Mouse (Mus musculus): Measurements from ENCODE around the gene Nlgn3. TPM values are rescaled to one million over a fixed set of nuclear protein-coding genes. Genes with fewer than 3 reads are reported as not detected.

The Nlgn3 gene
- polyA plus RNA-seq, 1 experiment from 2014 or later = 0.25 TPM

- H3K9ac ChIP-seq (replicated peaks; ENCODE audit: low read depth) = no peak overlapping the region
- no peak overlapping the region for H3K4me3 ChIP-seq (ENCODE audit: low read depth, low read length)
- H3K27ac ChIP-seq (ENCODE audit: low read length) = no peak overlapping the region
- no peaks in the 10 kb centered on the region for H3K9me3 ChIP-seq (ENCODE audit: low read length)
- H3K4me2 ChIP-seq (replicated peaks; ENCODE audit: low read depth, low read length) = no peak overlapping the region
- DNase-seq (ENCODE audit: low spot score) (no peak), ATAC-seq (no peak)
- H3K4me1 ChIP-seq (ENCODE audit: insufficient read depth, low read depth, low read length) = no peaks in the 10 kb centered on the region
- no peak for TF ChIP-seq EP300 (IDR thresholded peaks at IDR 0.05)
- no peak for TF ChIP-seq CTCF (IDR thresholded peaks at IDR 0.05)
- 91% methylated on average over 6 of the region's 6 CpGs for WGBS
- no peaks in the 10 kb centered on the region for H3K27me3 ChIP-seq (replicated peaks; ENCODE audit: insufficient read depth, low read length)
- no peaks in the 10 kb centered on the region for H3K36me3 ChIP-seq (ENCODE audit: insufficient read depth, low read length)
These were observed 32.3 kb upstream of the Nlgn3 start for GRCm38 (mm10) chrX:101266631-101267030.

GRCm38 (mm10) chrX:101268025-101268754, 30.8 kb upstream of the Nlgn3 start, which contains the start of gene Il2rg:
Gene Il2rg, minus strand, starts transcription at chrX:101268255.
- H3K9ac ChIP-seq (replicated peaks; ENCODE audit: low read depth) = no peak within 1 kb of the TSS
- TF ChIP-seq CTCF (IDR thresholded peaks at IDR 0.05) = no peak
- no peak for TF ChIP-seq EP300 (IDR thresholded peaks at IDR 0.05)
- H3K4me1 ChIP-seq (ENCODE audit: insufficient read depth, low read depth, low read length) = no peaks in the 10 kb centered on the region

GRCm38 (mm10) chrX:101268755-101269124, 30.2 kb upstream of the Nlgn3 start, which contains the start of gene Gm20489:
Gene Gm20489, minus strand, starts transcription at chrX:101269023.
- H3K4me1 ChIP-seq (ENCODE audit: insufficient read depth, low read depth, low read length) = no peaks in the 10 kb centered on the region
- H3K27ac ChIP-seq (ENCODE audit: low read length) = no peak within 1 kb of the TSS
- H3K27me3 ChIP-seq (replicated peaks; ENCODE audit: insufficient read depth, low read length) = no peaks in the 10 kb centered on the region
- TF ChIP-seq EP300 (IDR thresholded peaks at IDR 0.05) (no peak), CTCF (IDR thresholded peaks at IDR 0.05) (no peak)
- peak within 1 kb of the TSS; percentile 14; the same call in 1 of the 2 replicates for H3K4me3 ChIP-seq (ENCODE audit: low read depth, low read length)
- DNase-seq (ENCODE audit: low spot score) = no peak
- peak within 1 kb of the TSS; percentile 33; the same call in 1 of the 2 replicates for H3K4me2 ChIP-seq (replicated peaks; ENCODE audit: low read depth, low read length)
- WGBS = 48% methylated on average over 3 of the region's 3 CpGs
- no peaks in the 10 kb centered on the region for H3K36me3 ChIP-seq (ENCODE audit: insufficient read depth, low read length)
- ATAC-seq = no peak
- no peaks in the 10 kb centered on the region for H3K9me3 ChIP-seq (ENCODE audit: low read length)
- H3K9ac ChIP-seq (replicated peaks; ENCODE audit: low read depth) = no peak within 1 kb of the TSS

More at GRCm38 (mm10) chrX:101268025-101268754, 30.8 kb upstream of the Nlgn3 start, which contains the start of gene Il2rg:
- ATAC-seq (peak; percentile 46; the same call in 1 of the 2 replicates), DNase-seq (ENCODE audit: low spot score) (peak; percentile 24)
- no peaks in the 10 kb centered on the region for H3K9me3 ChIP-seq (ENCODE audit: low read length)
- WGBS = 59% methylated on average over 5 of the region's 5 CpGs
- H3K4me3 ChIP-seq (ENCODE audit: low read depth, low read length) = peak within 1 kb of the TSS; percentile 14; the same call in 1 of the 2 replicates
- no peaks in the 10 kb centered on the region for H3K36me3 ChIP-seq (ENCODE audit: insufficient read depth, low read length)
- H3K27ac ChIP-seq (ENCODE audit: low read length) = no peak within 1 kb of the TSS
- H3K27me3 ChIP-seq (replicated peaks; ENCODE audit: insufficient read depth, low read length) = no peaks in the 10 kb centered on the region
- H3K4me2 ChIP-seq (replicated peaks; ENCODE audit: low read depth, low read length) = peak within 1 kb of the TSS; percentile 33; the same call in 1 of the 2 replicates

- no peak for ATAC-seq
- WGBS = 26% methylated on average over 6 of the region's 6 CpGs
- Histone ChIP-seq H3K27ac (ENCODE audit: low read length) (no peak overlapping the region), H3K4me1 (ENCODE audit: insufficient read depth, low read depth, low read length) (no peaks in the 10 kb centered on the region), H3K4me3 (ENCODE audit: low read depth, low read length) (peak overlapping the region; percentile 58; the same call in 1 of the 2 replicates), H3K9ac (replicated peaks; ENCODE audit: low read depth) (no peak overlapping the region), H3K36me3 (ENCODE audit: insufficient read depth, low read length) (peaks cover 6% of the 10 kb centered on the region; the same call in 1 of the 2 replicates), H3K9me3 (ENCODE audit: low read length) (no peaks in the 10 kb centered on the region), H3K4me2 (replicated peaks; ENCODE audit: low read depth, low read length) (peak overlapping the region; percentile 55), H3K27me3 (replicated peaks; ENCODE audit: insufficient read depth, low read length) (no peaks in the 10 kb centered on the region)
- TF ChIP-seq EP300 (IDR thresholded peaks at IDR 0.05) (no peak), CTCF (IDR thresholded peaks at IDR 0.05) (no peak)
- no peak for DNase-seq (ENCODE audit: low spot score)
These were observed 25.6 kb upstream of the Nlgn3 start for GRCm38 (mm10) chrX:101273410-101273809.

- peak; percentile 95 for DNase-seq (ENCODE audit: low spot score)
- H3K27me3 ChIP-seq (replicated peaks; ENCODE audit: insufficient read depth, low read length) = no peaks in the 10 kb centered on the region
- 12% methylated on average over 39 of the region's 54 CpGs for WGBS
These were observed 24.9 kb upstream of the Nlgn3 start, which contains the start of gene Med12 for GRCm38 (mm10) chrX:101273875-101274738. Gene Med12, plus strand, starts transcription at chrX:101274030.

GRCm38 (mm10) chrX:101282813-101283212, 16.2 kb upstream of the Nlgn3 start:
- Histone ChIP-seq H3K27ac (ENCODE audit: low read length) (no peak overlapping the region), H3K4me3 (ENCODE audit: low read depth, low read length) (no peak overlapping the region), H3K27me3 (replicated peaks; ENCODE audit: insufficient read depth, low read length) (no peaks in the 10 kb centered on the region), H3K9me3 (ENCODE audit: low read length) (no peaks in the 10 kb centered on the region), H3K36me3 (ENCODE audit: insufficient read depth, low read length) (no peaks in the 10 kb centered on the region; the same call in 1 of the 2 replicates), H3K4me2 (replicated peaks; ENCODE audit: low read depth, low read length) (no peak overlapping the region), H3K9ac (replicated peaks; ENCODE audit: low read depth) (no peak overlapping the region), H3K4me1 (ENCODE audit: insufficient read depth, low read depth, low read length) (no peaks in the 10 kb centered on the region)
- TF ChIP-seq EP300 (IDR thresholded peaks at IDR 0.05) = no peak
- TF ChIP-seq CTCF (IDR thresholded peaks at IDR 0.05) = no peak
- 82% methylated on average over 6 of the region's 6 CpGs for WGBS
- no peak for DNase-seq (ENCODE audit: low spot score)
- no peak for ATAC-seq

More at GRCm38 (mm10) chrX:101273875-101274738, 24.9 kb upstream of the Nlgn3 start, which contains the start of gene Med12:
- peak within 1 kb of the TSS; percentile 58 for H3K4me3 ChIP-seq (ENCODE audit: low read depth, low read length)
- TF ChIP-seq EP300 (IDR thresholded peaks at IDR 0.05) (no peak), CTCF (IDR thresholded peaks at IDR 0.05) (peak; percentile 11; the same call in 1 of the 2 replicates)
- no peaks in the 10 kb centered on the region for H3K4me1 ChIP-seq (ENCODE audit: insufficient read depth, low read depth, low read length)
- peak; percentile 99 for ATAC-seq
- H3K9me3 ChIP-seq (ENCODE audit: low read length) = no peaks in the 10 kb centered on the region
- H3K4me2 ChIP-seq (replicated peaks; ENCODE audit: low read depth, low read length) = peak within 1 kb of the TSS; percentile 55
- H3K9ac ChIP-seq (replicated peaks; ENCODE audit: low read depth) = peak within 1 kb of the TSS; percentile 62
- peak within 1 kb of the TSS; percentile 43; the same call in 1 of the 2 replicates for H3K27ac ChIP-seq (ENCODE audit: low read length)
- peaks cover 6% of the 10 kb centered on the region; the same call in 1 of the 2 replicates for H3K36me3 ChIP-seq (ENCODE audit: insufficient read depth, low read length)
